ENCODE assay signal across 8 mouse cellular contexts in the genomic region with DNA sequence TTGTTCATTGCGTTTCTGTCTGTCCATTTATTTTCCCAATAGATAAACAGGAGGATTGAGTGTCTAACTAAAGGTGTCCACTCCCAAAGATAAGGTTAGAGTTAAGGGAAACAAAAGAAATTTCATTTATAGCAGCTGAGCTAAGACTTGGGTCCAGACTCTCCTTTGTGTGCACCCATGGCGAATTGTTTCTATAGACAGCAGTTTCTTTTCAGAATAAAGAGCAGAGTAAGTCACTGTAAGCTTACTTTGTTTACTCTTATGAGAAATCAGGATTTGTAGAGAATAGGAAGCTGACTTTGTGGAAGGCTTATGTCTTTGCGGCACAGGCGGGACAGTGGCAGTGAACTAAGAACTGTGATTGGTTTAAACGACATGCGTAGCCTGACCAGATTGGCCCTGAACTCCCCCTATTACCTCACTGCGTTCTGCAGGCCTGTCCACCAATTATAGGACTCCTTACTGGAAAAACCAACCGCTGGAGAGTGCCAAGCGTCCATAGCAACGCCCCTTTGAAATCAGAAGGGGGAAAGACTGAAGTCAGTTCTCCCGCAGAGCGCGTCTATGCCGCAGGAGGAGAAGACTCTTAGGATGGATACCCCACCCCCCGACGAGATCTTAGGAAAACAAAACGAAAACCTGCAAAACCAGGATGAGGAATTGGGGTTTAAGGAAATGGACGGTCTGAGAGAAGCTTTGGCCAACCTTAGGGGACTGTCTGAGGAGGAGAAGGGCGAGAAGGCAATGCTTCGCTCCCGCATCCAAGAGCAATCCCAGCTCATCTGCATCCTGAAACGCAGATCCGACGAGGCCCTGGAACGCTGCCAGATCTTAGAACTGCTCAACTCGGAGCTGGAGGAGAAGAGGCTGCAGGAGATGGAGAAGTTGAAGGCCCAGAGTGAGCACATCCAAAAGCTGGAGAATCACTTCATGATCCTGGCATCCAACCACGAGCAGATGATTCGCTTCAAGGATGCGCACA. TPM values are rescaled to one million over a fixed set of nuclear protein-coding genes. Genes with fewer than 3 reads are reported as not detected.
DNase-seq lines count a peak whose midpoint lies in the region; ATAC-seq and TF ChIP-seq lines count a peak whose summit lies in the region.

A gene (plus strand): TSS at position 558 of the 982 bp plus-strand sequence.

- H3K9ac ChIP-seq in neural tube, embryonic 14.5 days (replicated peaks; ENCODE audit: low read depth, low read length), result peak within 1 kb of the TSS; percentile 29

- H3K27me3 ChIP-seq in Patski, result peaks cover 6% of the 10 kb centered on the region
- no peaks in the 10 kb centered on the region for H3K27me3 ChIP-seq in neural tube, embryonic 14.5 days (ENCODE audit: control insufficient read depth, insufficient read depth, low read length)

- CTCF ChIA-PET in Patski (lab: Charles Lee), result interaction anchor here (1.1 to 1.3 kb wide), 2 partner anchors 10 to 16 kb away, joined by 5 read pairs; no protein-coding TSS in a partner anchor

- peak within 1 kb of the TSS; percentile 53 for H3K4me3 ChIP-seq in layer of hippocampus, adult 2 months
- H3K4me3 ChIP-seq in neural tube, embryonic 14.5 days (ENCODE audit: low read depth, low read length), result peak within 1 kb of the TSS; percentile 34

- POLR2A ChIA-PET in Patski (lab: Charles Lee), result no interaction called here

- in situ Hi-C loops in Patski (cut with MboI; ENCODE audit: low pct_unique_long_range_greater_than_20kb), result loop anchor here (25.0 kb wide), 1 partner anchor 439 kb away; a partner anchor contains a TSS

- no peaks in the 10 kb centered on the region for H3K9me3 ChIP-seq in neural tube, embryonic 14.5 days (ENCODE audit: control insufficient read depth, low read length)

- H3K4me1 ChIP-seq in neural tube, embryonic 14.5 days (ENCODE audit: control insufficient read depth, insufficient read depth, low read length), result peaks cover 5% of the 10 kb centered on the region; the same call in 1 of the 2 replicates

- WGBS in neural tube, embryonic 14.5 days, result 29% methylated on average over 29 of the region's 29 CpGs

- no peak for TF ChIP-seq CTCF in Patski (IDR thresholded peaks at IDR 0.05)
- no peak for TF ChIP-seq CTCF in layer of hippocampus, adult 2 months (conservative IDR thresholded peaks at IDR 0.05)

- H3K36me3 ChIP-seq in neural tube, embryonic 14.5 days (ENCODE audit: control insufficient read depth, insufficient read depth, low read length), result no peaks in the 10 kb centered on the region

- DNase-seq in Patski (ENCODE audit: low read depth, low spot score), result no peak
- peak; percentile 78 for DNase-seq in cerebellum, adult 8-10 months
- peak; percentile 75 to 89 for DNase-seq in layer of hippocampus, adult 2 months (ENCODE audit: low spot score in 2 of 2)
- peak; percentile 87 to 90 for DNase-seq in lung, adult 18-20 months
- DNase-seq in urinary bladder, adult 2 months (ENCODE audit: low spot score), result peak; percentile 34

- H3K27ac ChIP-seq in layer of hippocampus, adult 2 months, result peak within 1 kb of the TSS; percentile 59
- H3K27ac ChIP-seq in neural tube, embryonic 14.5 days (ENCODE audit: low read depth, low read length), result no peak within 1 kb of the TSS

- ATAC-seq in Patski, result peak; percentile 98
- ATAC-seq in frontal cortex, adult (ENCODE audit: low TSS enrichment), result peak; percentile 100
- ATAC-seq in hematopoietic stem cell, adult 5-6 weeks (replicated peaks in 1 of 2; ENCODE audit: insufficient read depth in 1 of 2, low FRiP score in 2 of 2, low TSS enrichment in 1 of 2, low read depth in 1 of 2, poor library complexity in 2 of 2, severe bottlenecking in 2 of 2), result peak; percentile 100
- peak; percentile 100 for ATAC-seq in neural tube, embryonic 14.5 days (ENCODE audit: low read depth)

- peak within 1 kb of the TSS; percentile 53 for H3K4me2 ChIP-seq in neural tube, embryonic 14.5 days (ENCODE audit: low read depth, low read length)

RNA-seq across cellular contexts. Expression of the gene that starts here (rescaled TPM):
- 0.65 TPM for polyA plus RNA-seq in Patski (2021)
- total RNA-seq in hematopoietic stem cell, adult 5-6 weeks (2017), result 0.89 and 0.94 TPM in 2 replicates
- total RNA-seq in layer of hippocampus, adult 2 months (2021), result under 1 TPM; 0.39 to 0.69 TPM
- 1.8 and 2.1 TPM in 2 replicates for polyA plus RNA-seq in neural tube, embryonic 14.5 days (2014; fragmentation: Nextera tagmentation; extraction: Ambion mirVana)
- polyA plus RNA-seq in urinary bladder, adult 2 months (2012; rRNA removed), result 0.73 and 0.90 TPM in 2 replicates

Comparison
In these comparisons a context has a peak if more than half of its experiments do, and no peak if none do; other contexts are left out.
1. Peak in ATAC-seq in Patski; RNA of the gene not detected or under 1 TPM.
2. Peak in ATAC-seq in hematopoietic stem cell, adult 5-6 weeks; RNA of the gene not detected or under 1 TPM.
3. Peak in DNase-seq, H3K4me3 ChIP-seq and H3K27ac ChIP-seq in layer of hippocampus, adult 2 months; RNA of the gene not detected or under 1 TPM.
4. Peak in DNase-seq in urinary bladder, adult 2 months; RNA of the gene not detected or under 1 TPM.